11 mouse cellular contexts compared by ENCODE assay signal in the genomic region with DNA sequence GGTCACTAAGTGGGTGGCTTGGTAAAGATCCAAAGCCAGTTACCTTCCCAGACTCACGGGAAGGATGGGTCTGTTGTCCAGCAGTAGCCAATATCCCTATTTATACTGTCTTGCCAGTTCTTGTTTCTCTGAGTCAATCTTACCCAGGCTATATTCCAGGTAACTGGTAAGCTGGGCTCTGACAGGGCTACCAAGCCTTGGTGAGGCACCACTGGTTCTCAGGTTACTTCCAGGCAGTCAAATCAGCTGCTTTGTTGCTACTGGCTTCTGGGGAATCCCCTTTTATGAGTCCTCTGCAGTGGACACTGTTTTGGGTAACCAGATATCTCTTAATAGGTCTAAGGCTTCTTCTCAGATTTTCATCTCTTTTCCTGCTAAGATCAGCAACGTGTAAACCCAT.
"Had no signal": no experiment of that assay in that cellular context is flagged by ENCODE, and none has a peak within 500 bp of the region (broad histone marks: within the 10 kb centered on the region; RNA-seq: fewer than 3 reads in every experiment).

No protein-coding gene starts in this region.

- DNase-seq: heart, adult 11 months; heart, adult 2 months; heart, postnatal 14 days; heart, postnatal 36 days; kidney, adult 18-20 months; kidney, adult 8-10 months; kidney, postnatal 14 days; kidney, postnatal 36 days; layer of hippocampus, adult 9-11 months; layer of hippocampus, postnatal 36 days; left cerebral cortex, postnatal 4 days had no signal
